Mouse (Mus musculus) spleen, adult 2 months (tissue): ENCODE data around the gene Panx3.

ENCODE experiments used
- CTCF ChIP-seq: fragments of 200-500 bp; IDR thresholded peaks from 2 replicates; pipeline ENCODE4 v1.5.1; 2011; ENCODE audit warnings: mild to moderate bottlenecking, inconsistent platforms; ENCODE audit not compliant: insufficient read depth, insufficient read length, insufficient replicate concordance; ENCODE audit errors: extremely low read depth
- POLR2A ChIP-seq: fragments of 200-500 bp; IDR thresholded peaks from 2 replicates; pipeline ENCODE4 v1.6.1; 2011; ENCODE audit warnings: low read depth, low read length, inconsistent platforms

GRCm38 (mm10) chr9:37659413-37659812 is 9.6 kb downstream of the Panx3 start:
- TF ChIP-seq CTCF = no peak
- no peak for TF ChIP-seq POLR2A
